Mouse (Mus musculus): ENCODE data around the gene Slc25a26. TPM values are rescaled to one million over a fixed set of nuclear protein-coding genes. Genes with fewer than 3 reads are reported as not detected.
"Not testable (repeated sequence)": the region's sequence is repeated elsewhere in the genome, so short reads cannot be mapped to it uniquely, and the experiment has no call there.

Gene Slc25a26
- polyA plus RNA-seq, 2 experiments, result 1.7 to 2.6 TPM

DNA sequence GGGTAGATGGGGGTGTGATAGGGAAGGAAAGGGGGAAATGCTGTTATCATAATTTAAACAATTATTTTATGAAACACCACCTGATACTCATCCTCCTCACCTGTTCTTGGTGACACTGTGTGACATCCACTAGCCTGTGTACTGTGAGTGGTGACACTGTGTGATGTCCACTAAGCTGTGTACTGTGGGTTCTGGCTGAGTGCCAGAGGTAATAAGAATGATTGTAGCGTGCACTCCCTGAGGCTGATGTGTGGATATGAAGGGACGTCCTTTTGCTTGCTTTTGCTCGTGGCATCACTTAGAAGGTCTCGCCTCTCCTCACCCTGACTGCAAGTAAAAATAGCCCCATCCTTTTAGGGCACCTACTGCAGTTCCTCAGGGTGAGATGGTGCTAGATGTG lies 47.1 kb downstream of the Slc25a26 start:
- WGBS (ENCODE audit: insufficient replicate concordance), result 66% methylated on average over 4 of the region's 4 CpGs

GRCm38 (mm10) chr6:94550298-94550697 lies 50.2 kb downstream of the Slc25a26 start:
- H3K27ac ChIP-seq, result no peak overlapping the region
- H3K27me3 ChIP-seq (ENCODE audit: control insufficient read depth, insufficient read depth, low read length), result no peaks in the 10 kb centered on the region

More for the DNA sequence above, 47.1 kb downstream of the Slc25a26 start:
- H3K4me1 ChIP-seq (replicated peaks; ENCODE audit: control insufficient read depth in 2 of 2, insufficient read depth in 2 of 2, low read length in 1 of 2), result no peaks in the 10 kb centered on the region
- H3K27me3 ChIP-seq (ENCODE audit: control insufficient read depth, insufficient read depth, low read length), result no peaks in the 10 kb centered on the region
- H3K27ac ChIP-seq, result no peak overlapping the region
- DNase-seq (ENCODE audit: low read depth in 3 of 3, low spot score in 3 of 3) (no peak), ATAC-seq (ENCODE audit: insufficient read depth) (no peak)
- H3K9me3 ChIP-seq (ENCODE audit: control insufficient read depth, low read length), result no peaks in the 10 kb centered on the region
- TF ChIP-seq EP300 (IDR thresholded peaks at IDR 0.05; ENCODE audit: low read depth), result no peak
- TF ChIP-seq CTCF (IDR thresholded peaks at IDR 0.05; ENCODE audit: low read depth), result no peak
- H3K4me3 ChIP-seq (ENCODE audit: insufficient read depth in 1 of 2, low read depth in 2 of 2, low read length in 2 of 2), result no peak overlapping the region
- no peak overlapping the region for H3K9ac ChIP-seq (replicated peaks)
- H3K4me2 ChIP-seq (ENCODE audit: low read depth), result no peak overlapping the region
- no peaks in the 10 kb centered on the region for H3K36me3 ChIP-seq (replicated peaks; ENCODE audit: control insufficient read depth, insufficient read depth, low read depth)

GRCm38 (mm10) chr6:94550851-94551250 lies 50.7 kb downstream of the Slc25a26 start:
- no peak for TF ChIP-seq EP300 (IDR thresholded peaks at IDR 0.05; ENCODE audit: low read depth)
- TF ChIP-seq CTCF (IDR thresholded peaks at IDR 0.05; ENCODE audit: low read depth), result no peak
- Histone ChIP-seq H3K4me1 (replicated peaks; ENCODE audit: control insufficient read depth in 2 of 2, insufficient read depth in 2 of 2, low read length in 1 of 2) (no peaks in the 10 kb centered on the region), H3K4me3 (ENCODE audit: insufficient read depth in 1 of 2, low read depth in 2 of 2, low read length in 2 of 2) (no peak overlapping the region), H3K9me3 (ENCODE audit: control insufficient read depth, low read length) (no peaks in the 10 kb centered on the region), H3K27me3 (ENCODE audit: control insufficient read depth, insufficient read depth, low read length) (no peaks in the 10 kb centered on the region), H3K9ac (replicated peaks) (no peak overlapping the region), H3K36me3 (replicated peaks; ENCODE audit: control insufficient read depth, insufficient read depth, low read depth) (no peaks in the 10 kb centered on the region), H3K27ac (no peak overlapping the region), H3K4me2 (ENCODE audit: low read depth) (no peak overlapping the region)
- ATAC-seq (ENCODE audit: insufficient read depth), result no peak
- DNase-seq (ENCODE audit: low read depth in 3 of 3, low spot score in 3 of 3), result no peak
- 72% methylated on average over 7 of the region's 7 CpGs for WGBS (ENCODE audit: insufficient replicate concordance)

More at GRCm38 (mm10) chr6:94550298-94550697, 50.2 kb downstream of the Slc25a26 start:
- WGBS (ENCODE audit: insufficient replicate concordance), result 72% methylated on average over 6 of the region's 6 CpGs
- Histone ChIP-seq H3K4me3 (ENCODE audit: insufficient read depth in 1 of 2, low read depth in 2 of 2, low read length in 2 of 2) (no peak overlapping the region), H3K4me1 (replicated peaks; ENCODE audit: control insufficient read depth in 2 of 2, insufficient read depth in 2 of 2, low read length in 1 of 2) (no peaks in the 10 kb centered on the region), H3K9me3 (ENCODE audit: control insufficient read depth, low read length) (no peaks in the 10 kb centered on the region), H3K9ac (replicated peaks) (no peak overlapping the region), H3K36me3 (replicated peaks; ENCODE audit: control insufficient read depth, insufficient read depth, low read depth) (no peaks in the 10 kb centered on the region), H3K4me2 (ENCODE audit: low read depth) (no peak overlapping the region)
- DNase-seq (ENCODE audit: low read depth in 3 of 3, low spot score in 3 of 3), result no peak
- no peak for ATAC-seq (ENCODE audit: insufficient read depth)
- TF ChIP-seq CTCF (IDR thresholded peaks at IDR 0.05; ENCODE audit: low read depth) (no peak), EP300 (IDR thresholded peaks at IDR 0.05; ENCODE audit: low read depth) (no peak)

DNA sequence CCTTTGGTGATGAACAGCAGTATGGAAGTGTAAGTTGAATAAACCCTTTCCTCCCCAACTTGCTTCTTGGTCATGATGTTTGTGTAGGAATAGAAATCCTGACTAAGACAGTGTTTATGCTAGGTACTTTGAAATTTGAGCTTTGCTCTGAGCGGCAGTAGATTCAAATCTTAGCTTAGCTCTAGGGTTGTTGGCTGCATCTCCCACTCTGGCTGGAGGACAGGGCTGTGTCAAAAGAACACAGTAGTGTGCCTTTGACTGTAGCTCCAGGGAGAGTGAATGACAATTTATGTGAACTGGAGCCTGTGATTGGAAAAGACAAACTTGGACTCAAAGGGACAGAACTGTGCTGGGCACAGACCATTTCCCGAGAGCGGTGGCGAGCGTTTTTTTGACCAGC lies 53.0 kb downstream of the Slc25a26 start:
- ATAC-seq (ENCODE audit: insufficient read depth) (no peak), DNase-seq (ENCODE audit: low read depth in 3 of 3, low spot score in 3 of 3) (no peak)
- Histone ChIP-seq H3K27ac (no peak overlapping the region), H3K9ac (replicated peaks) (no peak overlapping the region), H3K4me2 (ENCODE audit: low read depth) (no peak overlapping the region), H3K27me3 (ENCODE audit: control insufficient read depth, insufficient read depth, low read length) (no peaks in the 10 kb centered on the region), H3K4me3 (ENCODE audit: insufficient read depth in 1 of 2, low read depth in 2 of 2, low read length in 2 of 2) (no peak overlapping the region), H3K4me1 (replicated peaks; ENCODE audit: control insufficient read depth in 2 of 2, insufficient read depth in 2 of 2, low read length in 1 of 2) (no peaks in the 10 kb centered on the region), H3K9me3 (ENCODE audit: control insufficient read depth, low read length) (no peaks in the 10 kb centered on the region), H3K36me3 (replicated peaks; ENCODE audit: control insufficient read depth, insufficient read depth, low read depth) (no peaks in the 10 kb centered on the region)
- TF ChIP-seq CTCF (IDR thresholded peaks at IDR 0.05; ENCODE audit: low read depth) (no peak), EP300 (IDR thresholded peaks at IDR 0.05; ENCODE audit: low read depth) (no peak)
- 79% methylated on average over 5 of the region's 5 CpGs for WGBS (ENCODE audit: insufficient replicate concordance)

DNA sequence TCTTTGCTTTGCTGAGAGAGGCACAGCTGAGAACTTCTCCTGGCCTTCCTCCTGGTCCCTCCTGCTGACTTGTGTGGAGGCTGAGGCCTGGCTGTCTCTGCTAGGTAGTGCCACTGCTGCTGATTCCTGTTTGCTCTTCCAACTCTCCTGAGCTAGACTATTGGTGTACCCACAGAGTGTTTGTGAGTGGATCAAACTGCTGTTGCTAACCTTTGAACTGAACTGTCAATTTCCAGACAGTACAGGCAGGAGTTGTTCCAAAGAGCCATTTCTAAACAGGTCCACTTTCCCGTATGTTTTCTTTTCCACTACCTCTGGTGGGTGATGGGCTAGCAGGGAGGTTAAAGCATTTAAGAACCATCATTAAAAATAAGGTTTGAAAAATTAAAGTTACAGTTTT lies 58.5 kb downstream of the Slc25a26 start:
- H3K27ac ChIP-seq; H3K4me2 ChIP-seq (ENCODE audit: low read depth); H3K4me1 ChIP-seq (replicated peaks; ENCODE audit: control insufficient read depth in 2 of 2, insufficient read depth in 2 of 2, low read length in 1 of 2); H3K9ac ChIP-seq (replicated peaks); H3K9me3 ChIP-seq (ENCODE audit: control insufficient read depth, low read length); H3K36me3 ChIP-seq (replicated peaks; ENCODE audit: control insufficient read depth, insufficient read depth, low read depth); DNase-seq (ENCODE audit: low read depth in 3 of 3, low spot score in 3 of 3); H3K4me3 ChIP-seq (ENCODE audit: insufficient read depth in 1 of 2, low read depth in 2 of 2, low read length in 2 of 2); ATAC-seq (ENCODE audit: insufficient read depth); H3K27me3 ChIP-seq (ENCODE audit: control insufficient read depth, insufficient read depth, low read length): not testable (repeated sequence)
- 55% methylated on average over 1 of the region's 1 CpGs for WGBS (ENCODE audit: insufficient replicate concordance)

Measured in liver, embryonic 14.5 days (tissue).